Mouse (Mus musculus): ENCODE results near the gene Plcg1. TPM values are rescaled to one million over a fixed set of nuclear protein-coding genes. Genes with fewer than 3 reads are reported as not detected.

The Plcg1 gene
- polyA plus RNA-seq (2012; rRNA removed) = 9.1 and 17.8 TPM in 2 replicates

- DNase-seq (ENCODE audit: low read depth, low spot score) = peak; percentile 64
- WGBS = under 1% methylated on average over 98 of the region's 99 CpGs
Observed at GRCm38 (mm10) chr2:160731117-160731838, at the start of gene Plcg1. TSS of gene Plcg1 (plus strand) at chr2:160731300.

GRCm38 (mm10) chr2:160700271-160700670 lies 30.8 kb upstream of the Plcg1 start:
- DNase-seq (ENCODE audit: low read depth, low spot score) = peak; percentile 39
- 3% methylated on average over 5 of the region's 5 CpGs for WGBS

- WGBS = 76% methylated on average over 3 of the region's 3 CpGs
Observed at GRCm38 (mm10) chr2:160701603-160702002, 29.5 kb upstream of the Plcg1 start.

GRCm38 (mm10) chr2:160702824-160703223 lies 28.3 kb upstream of the Plcg1 start:
- no peak for DNase-seq (ENCODE audit: low read depth, low spot score)

More at GRCm38 (mm10) chr2:160701603-160702002, 29.5 kb upstream of the Plcg1 start:
- DNase-seq (ENCODE audit: low read depth, low spot score) = no peak

- whole genome bisulfite sequencing = 94% methylated on average over 3 of the region's 3 CpGs
- no peak for DNase-seq (ENCODE audit: low read depth, low spot score)
Observed at GRCm38 (mm10) chr2:160707673-160708072, 23.4 kb upstream of the Plcg1 start.

- DNase-seq (ENCODE audit: low read depth, low spot score) = no peak
- WGBS = 57% methylated on average over 4 of the region's 4 CpGs
Observed at GRCm38 (mm10) chr2:160715463-160716030, 15.6 kb upstream of the Plcg1 start.

GRCm38 (mm10) chr2:160717269-160717668 lies 13.8 kb upstream of the Plcg1 start:
- 76% methylated on average over 5 of the region's 5 CpGs for WGBS
- DNase-seq (ENCODE audit: low read depth, low spot score) = no peak

GRCm38 (mm10) chr2:160718811-160719210 lies 12.3 kb upstream of the Plcg1 start:
- 38% methylated on average over 3 of the region's 3 CpGs for WGBS

GRCm38 (mm10) chr2:160722714-160723113 lies 8.4 kb upstream of the Plcg1 start:
- DNase-seq (ENCODE audit: low read depth, low spot score) = no peak
- 82% methylated on average over 4 of the region's 4 CpGs for WGBS

More at GRCm38 (mm10) chr2:160718811-160719210, 12.3 kb upstream of the Plcg1 start:
- no peak for DNase-seq (ENCODE audit: low read depth, low spot score)

- DNase-seq (ENCODE audit: low read depth, low spot score) = no peak
- 91% methylated on average over 4 of the region's 4 CpGs for WGBS
Observed at GRCm38 (mm10) chr2:160723613-160724375, 7.3 kb upstream of the Plcg1 start.

- no peak for DNase-seq (ENCODE audit: low read depth, low spot score)
- WGBS = 83% methylated on average over 5 of the region's 5 CpGs
Observed at GRCm38 (mm10) chr2:160724536-160724935, 6.6 kb upstream of the Plcg1 start.

GRCm38 (mm10) chr2:160725877-160726864 lies 4.9 kb upstream of the Plcg1 start:
- 82% methylated on average over 6 of the region's 6 CpGs for WGBS
- no peak for DNase-seq (ENCODE audit: low read depth, low spot score)

- DNase-seq (ENCODE audit: low read depth, low spot score) = no peak
Observed at GRCm38 (mm10) chr2:160728972-160729371, 2.1 kb upstream of the Plcg1 start.

GRCm38 (mm10) chr2:160729436-160729835 lies 1.7 kb upstream of the Plcg1 start:
- 29% methylated on average over 2 of the region's 2 CpGs for WGBS
- DNase-seq (ENCODE audit: low read depth, low spot score) = no peak

More at GRCm38 (mm10) chr2:160728972-160729371, 2.1 kb upstream of the Plcg1 start:
- 97% methylated on average over 3 of the region's 3 CpGs for WGBS

- no peak for DNase-seq (ENCODE audit: low read depth, low spot score)
- 19% methylated on average over 17 of the region's 17 CpGs for WGBS
Observed at GRCm38 (mm10) chr2:160729851-160730796, 976 bp upstream of the Plcg1 start.

GRCm38 (mm10) chr2:160730797-160731116 lies 343 bp upstream of the Plcg1 start:
- DNase-seq (ENCODE audit: low read depth, low spot score) = no peak
- WGBS = 4% methylated on average over 19 of the region's 19 CpGs

- DNase-seq (ENCODE audit: low read depth, low spot score) = no peak
- 1% methylated on average over 32 of the region's 32 CpGs for WGBS
Observed at GRCm38 (mm10) chr2:160731839-160732261, 750 bp downstream of the Plcg1 start.

GRCm38 (mm10) chr2:160732420-160732995 lies 1.4 kb downstream of the Plcg1 start:
- 34% methylated on average over 9 of the region's 9 CpGs for WGBS
- no peak for DNase-seq (ENCODE audit: low read depth, low spot score)
